Mouse (Mus musculus): Measurements from ENCODE around the gene Dok1. TPM values are rescaled to one million over a fixed set of nuclear protein-coding genes. Genes with fewer than 3 reads are reported as not detected.
A peak's percentile ranks its signal among the peaks of the same experiment; 100 is the strongest.

Dok1 gene
- total RNA-seq (2021) = 1 to 10 TPM; 3.2 to 3.3 TPM
- long read RNA-seq, experiment 1, partial matches to known transcripts = 0 of 1 reads
- long read RNA-seq, experiment 1, other reads (novel, unspliced or antisense) = 0 of 1 reads
- long read RNA-seq, experiment 2, partial matches to known transcripts = 0 of 1 reads
- long read RNA-seq, experiment 2, other reads (novel, unspliced or antisense) = 0 of 1 reads

GRCm38 (mm10) chr6:83033249-83034185, at the start of gene Dok1, which contains the start of gene Loxl3:
Dok1 (minus strand) TSS chr6:83033471.
Loxl3 (plus strand) TSS chr6:83034173.
- DNase-seq (ENCODE audit: low spot score in 2 of 2) = peak in 1 of 2 experiments; percentile 48
- Histone ChIP-seq H3K27ac (peak within 1 kb of the TSS; percentile 68), H3K4me3 (peak within 1 kb of the TSS; percentile 60)
- no peak for TF ChIP-seq CTCF (conservative IDR thresholded peaks at IDR 0.05)

- H3K4me3 ChIP-seq = no peak overlapping the region
- no peak for TF ChIP-seq CTCF (conservative IDR thresholded peaks at IDR 0.05)
- H3K27ac ChIP-seq = no peak overlapping the region
- no peak for DNase-seq (ENCODE audit: low spot score in 2 of 2)
Observed at GRCm38 (mm10) chr6:83080210-83080609, 46.9 kb upstream of the Dok1 start.

- Histone ChIP-seq H3K4me3 (peak overlapping the region; percentile 95), H3K27ac (peak overlapping the region; percentile 99)
- peak; percentile 97 to 100 for DNase-seq (ENCODE audit: low spot score in 2 of 2)
- TF ChIP-seq CTCF (conservative IDR thresholded peaks at IDR 0.05) = peak; percentile 82
Observed at GRCm38 (mm10) chr6:83078324-83078858, 45.1 kb upstream of the Dok1 start.

- TF ChIP-seq CTCF (conservative IDR thresholded peaks at IDR 0.05) = no peak
- Histone ChIP-seq H3K27ac (peak within 1 kb of the TSS; percentile 99), H3K4me3 (peak within 1 kb of the TSS; percentile 95)
- DNase-seq (ENCODE audit: low spot score in 2 of 2) = peak; percentile 19 to 60
Observed at GRCm38 (mm10) chr6:83077630-83078323, 44.5 kb upstream of the Dok1 start, which contains the start of gene Pcgf1. Pcgf1 (plus strand) TSS chr6:83077869.

GRCm38 (mm10) chr6:83074979-83075378, 41.7 kb upstream of the Dok1 start:
- peak; percentile 49 for TF ChIP-seq CTCF (conservative IDR thresholded peaks at IDR 0.05)
- Histone ChIP-seq H3K27ac (no peak overlapping the region), H3K4me3 (no peak overlapping the region)
- no peak for DNase-seq (ENCODE audit: low spot score in 2 of 2)

- no peak overlapping the region for H3K4me3 ChIP-seq
- no peak for DNase-seq (ENCODE audit: low spot score in 2 of 2)
- no peak for TF ChIP-seq CTCF (conservative IDR thresholded peaks at IDR 0.05)
- H3K27ac ChIP-seq = no peak overlapping the region
Observed at GRCm38 (mm10) chr6:83071220-83071619, 37.9 kb upstream of the Dok1 start.

- no peak overlapping the region for H3K4me3 ChIP-seq
- DNase-seq (ENCODE audit: low spot score in 2 of 2) = no peak
Observed at GRCm38 (mm10) chr6:83070311-83071219, 37.3 kb upstream of the Dok1 start.

GRCm38 (mm10) chr6:83070247-83070310, 36.8 kb upstream of the Dok1 start, which contains the start of gene Tlx2:
Tlx2 (minus strand) TSS chr6:83070293.
- Histone ChIP-seq H3K4me3 (no peak within 1 kb of the TSS), H3K27ac (no peak within 1 kb of the TSS)
- TF ChIP-seq CTCF (conservative IDR thresholded peaks at IDR 0.05) = no peak
- DNase-seq (ENCODE audit: low spot score in 2 of 2) = no peak

More at GRCm38 (mm10) chr6:83070311-83071219, 37.3 kb upstream of the Dok1 start:
- no peak overlapping the region for H3K27ac ChIP-seq
- TF ChIP-seq CTCF (conservative IDR thresholded peaks at IDR 0.05) = no peak

- Histone ChIP-seq H3K4me3 (no peak overlapping the region), H3K27ac (no peak overlapping the region)
- no peak for DNase-seq (ENCODE audit: low spot score in 2 of 2)
- TF ChIP-seq CTCF (conservative IDR thresholded peaks at IDR 0.05) = no peak
Observed at GRCm38 (mm10) chr6:83069488-83070246, 36.4 kb upstream of the Dok1 start.

- TF ChIP-seq CTCF (conservative IDR thresholded peaks at IDR 0.05) = no peak
- no peak overlapping the region for H3K4me3 ChIP-seq
- DNase-seq (ENCODE audit: low spot score in 2 of 2) = no peak
- H3K27ac ChIP-seq = no peak overlapping the region
Observed at GRCm38 (mm10) chr6:83068706-83069487, 35.6 kb upstream of the Dok1 start.

- Histone ChIP-seq H3K4me3 (no peak overlapping the region), H3K27ac (no peak overlapping the region)
- TF ChIP-seq CTCF (conservative IDR thresholded peaks at IDR 0.05) = no peak
- no peak for DNase-seq (ENCODE audit: low spot score in 2 of 2)
Observed at GRCm38 (mm10) chr6:83068221-83068620, 35.0 kb upstream of the Dok1 start.
